10 mouse cellular contexts compared by ENCODE assay signal in genomic region chr8:126797571-126798334, GRCm38 (mm10).
DNase-seq lines count a peak whose midpoint lies in the region; ATAC-seq and TF ChIP-seq lines count a peak whose summit lies in the region.
"Had no signal": no experiment of that assay in that cellular context is flagged by ENCODE, and none has a peak within 500 bp of the region (broad histone marks: within the 10 kb centered on the region; RNA-seq: fewer than 3 reads in every experiment).

No protein-coding gene starts in this region.

- peak overlapping the region; percentile 38 for H3K27ac ChIP-seq in lung, embryonic 16.5 days (ENCODE audit: low read length)
- 0 out of 2 replicates have a peak overlapping the region, but pooled peaks have one; percentile 10 for H3K27ac ChIP-seq in embryonic facial prominence, embryonic 14.5 days (replicated peaks; ENCODE audit: low read depth, low read length)
- peak overlapping the region; percentile 36 for H3K27ac ChIP-seq in kidney, adult 2 months (ENCODE audit: insufficient read depth, low read depth, low read length)

- H3K9ac ChIP-seq in lung, embryonic 16.5 days (ENCODE audit: low read length): no peak overlapping the region
- no peak overlapping the region for H3K9ac ChIP-seq in embryonic facial prominence, embryonic 14.5 days (ENCODE audit: low read depth, low read length)
- H3K9ac ChIP-seq: lung, embryonic 14.5 days had no signal

- WGBS in lung, embryonic 16.5 days: 69% methylated on average over 9 of the region's 9 CpGs
- 42% methylated on average over 9 of the region's 9 CpGs for WGBS in lung, adult 2 months
- WGBS in embryonic facial prominence, embryonic 14.5 days: 68% methylated on average over 9 of the region's 9 CpGs
- WGBS in kidney, adult 2 months: 45% methylated on average over 9 of the region's 9 CpGs

- H3K4me1 ChIP-seq in lung, embryonic 16.5 days (replicated peaks; ENCODE audit: control insufficient read depth, insufficient read depth, low read length): no peaks in the 10 kb centered on the region
- H3K4me1 ChIP-seq in lung, adult 2 months (ENCODE audit: control insufficient read depth, insufficient read depth, low read length): peaks cover 6% of the 10 kb centered on the region
- H3K4me1 ChIP-seq in embryonic facial prominence, embryonic 14.5 days (ENCODE audit: control insufficient read depth, insufficient read depth, low read length): no peaks in the 10 kb centered on the region
- H3K4me1 ChIP-seq in kidney, adult 2 months (ENCODE audit: control insufficient read depth, insufficient read depth, low read length): peaks cover 6% of the 10 kb centered on the region

- ATAC-seq in lung, embryonic 16.5 days (ENCODE audit: low read depth): peak; percentile 28; the same call in 1 of the 2 replicates
- ATAC-seq in embryonic facial prominence, embryonic 14.5 days (ENCODE audit: low read depth): no peak
- ATAC-seq in neutrophil, adult 5-6 weeks (ENCODE audit: extremely low read depth, insufficient number of reproducible peaks, low FRiP score, poor library complexity, severe bottlenecking): peak; percentile 80
- ATAC-seq in erythroblast, adult 5-6 weeks (replicated peaks; ENCODE audit: low FRiP score, poor library complexity, severe bottlenecking): no peak

- H3K9me3 ChIP-seq in lung, embryonic 16.5 days (ENCODE audit: control insufficient read depth, low read length): no peaks in the 10 kb centered on the region
- no peaks in the 10 kb centered on the region for H3K9me3 ChIP-seq in embryonic facial prominence, embryonic 14.5 days (ENCODE audit: control insufficient read depth, low read length)

- H3K36me3 ChIP-seq in lung, embryonic 16.5 days (ENCODE audit: control insufficient read depth, insufficient read depth, low read length): no peaks in the 10 kb centered on the region
- no peaks in the 10 kb centered on the region for H3K36me3 ChIP-seq in embryonic facial prominence, embryonic 14.5 days (ENCODE audit: control insufficient read depth, insufficient read depth, low read length)
- no peaks in the 10 kb centered on the region for H3K36me3 ChIP-seq in kidney, adult 2 months (ENCODE audit: control insufficient read depth, insufficient read depth, low read length)

- no peak overlapping the region for H3K4me3 ChIP-seq in lung, embryonic 16.5 days (ENCODE audit: low read length)
- H3K4me3 ChIP-seq in lung, adult 2 months (replicated peaks; ENCODE audit: extremely low read depth, low read depth, low read length): no peak overlapping the region
- no peak overlapping the region for H3K4me3 ChIP-seq in embryonic facial prominence, embryonic 14.5 days (ENCODE audit: low read depth, low read length)
- H3K4me3 ChIP-seq in kidney, adult 2 months (ENCODE audit: insufficient read depth, low read depth, low read length): no peak overlapping the region

- H3K4me2 ChIP-seq in lung, embryonic 16.5 days (ENCODE audit: low read depth, low read length): no peak overlapping the region
- no peak overlapping the region for H3K4me2 ChIP-seq in embryonic facial prominence, embryonic 14.5 days (ENCODE audit: low read depth, low read length)
- H3K4me2 ChIP-seq: lung, embryonic 14.5 days had no signal

- TF ChIP-seq POLR2A in lung, adult 2 months (IDR thresholded peaks at IDR 0.05; ENCODE audit: borderline replicate concordance, extremely low read depth, low read depth, low read length): no peak
- TF ChIP-seq POLR2A in kidney, adult 2 months (IDR thresholded peaks at IDR 0.05; ENCODE audit: low read depth, low read length): no peak

- no peaks in the 10 kb centered on the region for H3K27me3 ChIP-seq in lung, embryonic 16.5 days (ENCODE audit: control insufficient read depth, insufficient read depth, low read depth, low read length)
- no peaks in the 10 kb centered on the region for H3K27me3 ChIP-seq in embryonic facial prominence, embryonic 14.5 days (replicated peaks; ENCODE audit: control insufficient read depth, insufficient read depth, low read length)
- H3K27me3 ChIP-seq in kidney, adult 2 months (replicated peaks; ENCODE audit: control insufficient read depth, insufficient read depth, low read length): no peaks in the 10 kb centered on the region

- no peak for TF ChIP-seq CTCF in lung, adult 2 months (IDR thresholded peaks at IDR 0.05; ENCODE audit: insufficient read depth, low read length)
- TF ChIP-seq CTCF in kidney, adult 2 months (conservative IDR thresholded peaks at IDR 0.05; ENCODE audit: insufficient read depth, insufficient read length, low read depth, low read length): no peak

- no peak for DNase-seq in lung, adult 2 months
- peak; percentile 41 for DNase-seq in embryonic facial prominence, embryonic 14.5 days (ENCODE audit: low spot score)
- peak; percentile 53 for DNase-seq in kidney, adult 2 months
- DNase-seq in right cerebral cortex, adult 18-20 months: no peak
- DNase-seq in embryo, embryonic 9.5 days (ENCODE audit: extremely low spot score): no peak
- DNase-seq: cerebellum, adult 18-20 months; lung, embryonic 14.5 days had no signal

Comparison
In these comparisons a context has a peak if more than half of its experiments do, and no peak if none do; other contexts are left out.
1. ATAC-seq: peak in lung, embryonic 16.5 days (single experiment) and neutrophil, adult 5-6 weeks (single experiment); none in embryonic facial prominence, embryonic 14.5 days (single experiment) and erythroblast, adult 5-6 weeks (single experiment).
2. DNase-seq: peak in embryonic facial prominence, embryonic 14.5 days (single experiment) and kidney, adult 2 months (single experiment); none in lung, adult 2 months (single experiment), right cerebral cortex, adult 18-20 months (single experiment) and embryo, embryonic 9.5 days (single experiment).
3. Peak in every context shown above with its lines, with median percentiles within 50 percentile points of each other: H3K27ac ChIP-seq.